Mouse (Mus musculus) heart, embryonic 15.5 days (tissue): ENCODE measurements around the gene Rfx1. TPM values are rescaled to one million over a fixed set of nuclear protein-coding genes. Genes with fewer than 3 reads are reported as not detected.

Experiments
- ATAC-seq: fragments of 200-750 bp; cut with Nextera tagmentation; replicated peaks from 2 replicates; pipeline ENCODE4 v1.8.0; 2017; ENCODE audit warnings: low read depth, moderate TSS enrichment; ENCODE audit not compliant: insufficient number of reproducible peaks, insufficient read depth, low FRiP score
- H3K27ac ChIP-seq: fragments of 300-500 bp; sonication (generic); 2 replicates; pipeline ENCODE4 v1.5.1; 2015; ENCODE audit warnings: mild to moderate bottlenecking, inconsistent platforms
- H3K27me3 ChIP-seq: fragments of 300-500 bp; sonication (generic); 2 replicates; pipeline ENCODE4 v1.6.1; 2015; ENCODE audit warnings: inconsistent platforms
- H3K36me3 ChIP-seq: fragments of 300-500 bp; sonication (generic); 2 replicates; pipeline ENCODE4 v1.6.1; 2015; ENCODE audit warnings: mild to moderate bottlenecking, inconsistent platforms
- H3K4me1 ChIP-seq: fragments of 300-500 bp; sonication (generic); replicated peaks from 2 replicates; pipeline ENCODE4 v1.6.1; 2015; ENCODE audit warnings: inconsistent platforms
- H3K4me2 ChIP-seq: fragments of 300-500 bp; sonication (generic); 2 replicates; pipeline ENCODE4 v1.6.1; 2015; ENCODE audit warnings: inconsistent platforms, mild to moderate bottlenecking, moderate library complexity
- H3K4me3 ChIP-seq: fragments of 300-500 bp; sonication (generic); 2 replicates; pipeline ENCODE4 v1.5.1; 2015; ENCODE audit warnings: mild to moderate bottlenecking, inconsistent platforms
- H3K9ac ChIP-seq: fragments of 300-500 bp; sonication (generic); 2 replicates; pipeline ENCODE4 v1.6.1; 2015; ENCODE audit warnings: mild to moderate bottlenecking, inconsistent platforms
- H3K9me3 ChIP-seq: fragments of 300-500 bp; sonication (generic); replicated peaks from 2 replicates; pipeline ENCODE4 v1.6.1; 2016; ENCODE audit warnings: inconsistent platforms
- WGBS: fragments of 180-500 bp; shearing (Covaris S2); methylation state at CpG from one replicate; pipeline ENCODE4 v1.1.7; 2015; ENCODE audit warnings: mixed read lengths; 5-methylcytosine and 5-hydroxymethylcytosine counted together
- polyA plus RNA-seq: library from polyadenylated mRNA; unstranded; fragments of >200 nt; fragmentation: Nextera tagmentation; extraction: Ambion mirVana; gene quantifications from 2 replicates; pipeline ENCODE4 v1.2.1, GENCODE M21; 2015

Gene Rfx1
- polyA plus RNA-seq, 1 experiment from 2014 or later = 4.5 TPM

DNA sequence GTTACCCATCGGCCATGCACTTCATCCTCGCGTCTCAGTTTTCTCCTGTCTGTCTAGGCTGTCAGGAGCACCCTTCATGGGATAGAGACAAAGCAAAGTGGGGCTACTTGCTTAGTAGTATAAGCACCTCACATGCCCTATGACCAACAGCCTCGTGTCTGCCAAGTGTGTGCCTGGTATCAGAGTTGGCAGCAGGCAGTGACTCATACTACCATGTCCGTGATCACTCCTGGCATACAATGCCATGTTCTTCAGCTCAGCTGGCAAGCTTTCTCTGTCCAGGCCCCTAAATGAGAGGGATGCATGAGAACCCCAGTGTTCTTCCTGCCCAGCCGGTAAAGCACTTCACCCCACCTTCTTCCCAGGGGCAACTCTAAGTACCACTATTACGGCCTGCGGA is 24.0 kb downstream of the Rfx1 start:
- Histone ChIP-seq H3K9ac (no peak overlapping the region), H3K27ac (no peak overlapping the region), H3K36me3 (peaks cover 45% of the 10 kb centered on the region), H3K4me1 (no peaks in the 10 kb centered on the region), H3K4me3 (no peak overlapping the region), H3K4me2 (no peak overlapping the region), H3K9me3 (no peaks in the 10 kb centered on the region), H3K27me3 (no peaks in the 10 kb centered on the region)
- ATAC-seq = no peak
- WGBS = 88% methylated on average over 8 of the region's 8 CpGs

DNA sequence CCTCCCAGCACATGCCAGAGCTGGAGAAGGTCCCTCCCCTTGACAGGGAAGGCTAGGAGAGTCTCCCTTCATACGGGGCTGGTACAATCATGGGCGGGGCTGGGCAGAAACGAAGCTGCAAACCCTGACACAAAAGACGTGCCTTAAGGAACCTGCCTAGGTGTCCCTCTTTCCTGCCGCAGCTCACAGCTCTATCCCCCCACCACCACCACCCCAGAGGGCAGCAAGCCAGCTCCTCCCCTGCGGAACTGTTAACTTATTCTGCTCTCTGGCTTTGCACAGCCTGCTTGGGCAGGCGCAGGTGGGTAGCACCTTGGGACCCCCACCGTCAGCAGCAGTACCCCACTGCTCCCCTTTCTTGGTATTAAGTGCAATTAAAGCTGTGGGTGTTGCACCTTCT is 29.4 kb downstream of the Rfx1 start:
- Histone ChIP-seq H3K4me3 (no peak overlapping the region), H3K4me2 (no peak overlapping the region), H3K27ac (no peak overlapping the region), H3K9ac (no peak overlapping the region), H3K9me3 (no peaks in the 10 kb centered on the region), H3K4me1 (no peaks in the 10 kb centered on the region), H3K36me3 (peaks cover 65% of the 10 kb centered on the region), H3K27me3 (no peaks in the 10 kb centered on the region)
- no peak for ATAC-seq
- WGBS = 70% methylated on average over 8 of the region's 8 CpGs

DNA sequence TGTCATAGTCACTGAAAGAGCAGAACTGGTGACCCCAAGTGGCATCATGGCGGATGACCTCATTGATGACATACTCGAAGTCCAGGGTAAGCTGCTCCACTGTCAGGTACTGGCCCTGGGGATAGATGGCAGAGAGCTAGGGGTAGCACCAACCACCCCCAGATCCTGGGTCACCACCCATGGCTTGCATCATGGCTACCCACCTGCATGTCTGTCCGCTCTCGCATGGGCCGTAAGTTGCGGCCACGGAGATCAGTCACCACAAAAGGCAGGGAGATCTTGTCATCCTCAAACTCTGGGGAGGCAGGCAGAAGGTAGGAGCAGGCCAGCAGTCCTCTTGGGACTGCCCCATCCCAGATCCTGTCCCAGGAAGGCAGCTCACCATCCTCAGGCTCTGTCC is 31.7 kb downstream of the Rfx1 start:
- Histone ChIP-seq H3K4me1 (peaks cover 13% of the 10 kb centered on the region), H3K27me3 (no peaks in the 10 kb centered on the region), H3K36me3 (peaks cover 60% of the 10 kb centered on the region), H3K4me2 (no peak overlapping the region), H3K4me3 (no peak overlapping the region), H3K9ac (no peak overlapping the region), H3K27ac (no peak overlapping the region), H3K9me3 (no peaks in the 10 kb centered on the region)
- WGBS = 87% methylated on average over 7 of the region's 7 CpGs
- ATAC-seq = no peak

DNA sequence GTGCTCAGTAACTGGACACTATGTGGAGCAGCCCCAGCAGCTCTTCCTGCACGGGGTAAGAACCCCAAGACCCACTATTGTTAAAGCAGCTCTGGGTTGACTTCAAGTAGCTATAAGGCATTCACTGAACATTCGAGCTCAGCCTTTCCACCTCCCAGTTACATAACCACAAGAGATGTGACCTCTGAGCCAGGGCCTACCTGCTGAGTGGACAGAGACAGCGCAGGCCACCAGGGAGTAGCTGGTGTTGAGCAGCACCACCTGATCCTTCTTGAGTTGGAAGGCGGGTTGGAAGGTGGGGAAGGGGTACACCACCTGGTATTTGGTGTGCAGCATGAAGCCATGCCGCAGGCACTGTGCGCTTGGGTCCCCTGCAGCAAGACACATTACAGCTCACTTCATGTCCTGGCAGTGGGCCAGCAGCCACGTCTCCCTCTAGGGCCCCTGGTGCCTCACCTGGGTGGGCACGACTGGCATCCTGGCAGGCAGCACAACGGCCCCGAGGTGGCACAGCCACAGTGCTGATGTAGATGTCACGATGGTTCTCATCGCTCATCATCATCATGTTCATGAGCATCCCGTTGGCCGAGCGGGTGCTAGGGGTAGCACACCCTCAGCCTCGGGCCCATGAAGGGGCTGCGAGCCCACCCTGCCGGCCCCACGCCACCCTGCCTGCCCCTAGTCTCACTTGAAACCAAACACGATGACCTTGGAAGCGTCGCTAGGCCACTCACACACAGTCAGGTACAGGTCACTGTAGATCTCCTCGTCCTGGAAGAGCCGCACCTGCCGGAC is 35.0 kb downstream of the Rfx1 start:
- Histone ChIP-seq H3K4me1 (peaks cover 24% of the 10 kb centered on the region), H3K9me3 (no peaks in the 10 kb centered on the region), H3K27ac (no peak overlapping the region), H3K27me3 (no peaks in the 10 kb centered on the region), H3K4me3 (no peak overlapping the region), H3K36me3 (peaks cover 34% of the 10 kb centered on the region), H3K4me2 (no peak overlapping the region), H3K9ac (no peak overlapping the region)
- WGBS = 90% methylated on average over 25 of the region's 25 CpGs
- ATAC-seq = no peak

DNA sequence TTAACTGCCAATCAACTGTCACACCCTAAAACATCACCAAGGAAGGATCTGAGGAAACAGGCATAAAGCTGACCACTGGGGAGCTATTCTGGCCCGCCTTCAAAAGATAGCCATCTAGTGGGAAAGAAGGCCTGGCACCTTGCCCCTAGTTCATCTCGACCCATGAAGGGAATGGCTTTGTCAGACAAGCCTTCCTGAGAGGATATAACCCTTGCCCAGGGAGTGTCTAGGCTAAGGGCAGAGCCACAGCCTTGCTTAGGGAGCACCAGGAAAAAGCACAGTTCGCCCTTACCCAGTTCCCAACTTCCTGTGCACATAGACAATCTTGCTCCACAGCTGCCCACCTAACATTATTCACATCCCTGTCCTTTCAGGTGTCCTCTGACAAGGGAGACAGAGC is 37.0 kb downstream of the Rfx1 start:
- Histone ChIP-seq H3K27me3 (no peaks in the 10 kb centered on the region), H3K4me2 (peak overlapping the region; percentile 83), H3K4me1 (peaks cover 24% of the 10 kb centered on the region), H3K4me3 (peak overlapping the region; percentile 86), H3K9ac (peak overlapping the region; percentile 86), H3K27ac (0 out of 2 replicates have a peak overlapping the region, but pooled peaks have one; percentile 90), H3K9me3 (no peaks in the 10 kb centered on the region; the same call in 1 of the 2 replicates), H3K36me3 (peaks cover 14% of the 10 kb centered on the region; the same call in 1 of the 2 replicates)
- ATAC-seq = no peak
- 42% methylated on average over 3 of the region's 3 CpGs for WGBS

DNA sequence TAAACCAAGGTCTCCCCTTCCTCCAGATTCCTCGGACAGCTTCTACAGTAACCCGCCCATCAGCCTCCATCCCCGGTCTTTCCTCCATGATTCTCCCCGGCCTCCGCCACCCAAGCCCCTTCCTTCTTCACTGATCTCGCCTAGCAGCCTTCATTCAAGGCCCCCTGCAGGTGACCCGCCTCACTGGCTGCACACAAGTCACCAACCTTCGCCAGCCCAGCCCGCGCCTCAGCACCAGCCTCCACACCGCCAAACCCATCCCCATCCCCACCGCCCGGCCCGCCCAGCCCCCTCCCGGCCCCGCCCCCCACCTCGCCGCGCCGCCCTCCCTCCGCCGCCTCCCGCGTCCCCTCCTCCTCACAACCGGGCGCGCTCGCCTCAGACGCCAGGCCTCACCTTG is 37.6 kb downstream of the Rfx1 start:
- no peaks in the 10 kb centered on the region for H3K27me3 ChIP-seq
- peak overlapping the region; percentile 83 for H3K4me2 ChIP-seq
- H3K27ac ChIP-seq = peak overlapping the region; percentile 90
- H3K9ac ChIP-seq = peak overlapping the region; percentile 86
- ATAC-seq = peak; percentile 60
- peak overlapping the region; percentile 86 for H3K4me3 ChIP-seq
- H3K36me3 ChIP-seq = peaks cover 11% of the 10 kb centered on the region; the same call in 1 of the 2 replicates
- H3K4me1 ChIP-seq = peaks cover 24% of the 10 kb centered on the region
- H3K9me3 ChIP-seq = no peaks in the 10 kb centered on the region; the same call in 1 of the 2 replicates
- under 1% methylated on average over 26 of the region's 29 CpGs for WGBS

DNA sequence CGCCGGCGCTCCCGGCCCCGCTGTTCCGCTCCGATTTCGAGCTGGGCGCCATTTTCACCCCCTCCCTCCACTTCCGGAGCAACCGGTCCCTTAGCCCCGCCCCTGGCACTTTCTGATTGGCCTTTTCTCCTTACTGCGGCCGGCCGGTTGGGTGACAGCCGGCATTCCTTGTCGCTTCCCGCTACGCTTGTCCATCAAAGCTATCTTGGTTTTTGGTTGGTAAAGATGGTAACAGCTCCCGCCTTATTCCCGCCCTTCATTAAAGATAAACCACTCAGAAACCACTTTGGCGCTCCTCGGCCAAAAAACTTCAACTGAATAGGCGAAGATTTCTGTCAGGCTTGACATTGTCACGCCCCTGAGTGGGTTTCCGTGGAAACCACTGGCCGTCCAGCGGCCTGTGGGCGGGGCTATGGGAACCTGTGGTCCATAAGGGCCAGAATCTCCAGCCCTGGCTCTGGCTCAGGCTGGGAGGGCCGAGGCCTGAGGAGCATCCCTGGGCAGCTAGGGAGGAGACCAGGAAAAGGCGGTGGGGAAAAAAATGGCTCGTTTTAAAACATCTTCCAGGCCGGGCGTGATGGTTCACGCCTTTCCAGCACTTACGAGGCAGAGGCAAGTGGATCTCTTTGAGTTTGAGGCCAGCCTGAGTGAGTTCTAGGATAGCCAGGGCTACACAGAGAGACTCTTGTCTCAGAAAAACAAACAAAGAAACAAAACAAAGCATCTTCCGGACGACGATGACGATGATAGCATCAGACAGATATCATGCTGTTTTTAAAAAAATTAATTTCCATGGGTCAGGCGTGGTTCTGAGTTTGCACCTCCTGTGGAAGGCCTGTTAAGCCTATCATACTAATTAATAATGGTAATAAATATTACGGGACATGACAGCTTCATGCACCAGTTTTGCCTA is 38.3 kb downstream of the Rfx1 start, which contains the start of gene Dcaf15:
Dcaf15 (minus strand) TSS at position 72 of the 913 bp plus-strand sequence.
- 8% methylated on average over 42 of the region's 42 CpGs for WGBS
- peak within 1 kb of the TSS; percentile 90 for H3K27ac ChIP-seq

DNA sequence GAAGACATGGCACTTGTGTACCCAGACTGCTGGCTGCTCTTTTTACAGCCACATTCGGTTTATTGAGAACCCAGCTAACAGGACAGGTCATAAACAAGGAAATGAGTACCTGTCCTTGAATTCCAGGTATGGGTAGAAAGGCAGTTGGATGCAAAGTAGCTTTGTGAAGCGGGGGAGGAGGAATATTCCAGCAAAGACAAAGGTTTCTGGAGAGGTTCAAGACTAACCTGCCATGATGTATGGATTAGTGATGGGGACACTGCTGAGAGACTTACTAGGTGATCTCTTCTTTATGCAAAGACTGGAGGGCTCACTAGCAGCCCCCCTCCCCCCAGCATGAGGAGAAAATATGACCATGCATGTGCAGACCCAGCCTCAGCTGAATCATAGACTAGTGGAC is 39.0 kb downstream of the Rfx1 start:
- H3K9ac ChIP-seq = no peak overlapping the region
- no peak overlapping the region for H3K27ac ChIP-seq
- H3K4me3 ChIP-seq = no peak overlapping the region
- H3K27me3 ChIP-seq = no peaks in the 10 kb centered on the region
- 79% methylated on average over 2 of the region's 2 CpGs for WGBS
- H3K9me3 ChIP-seq = no peaks in the 10 kb centered on the region; the same call in 1 of the 2 replicates
- no peak for ATAC-seq
- H3K4me1 ChIP-seq = peaks cover 24% of the 10 kb centered on the region
- H3K36me3 ChIP-seq = peaks cover 11% of the 10 kb centered on the region; the same call in 1 of the 2 replicates
- no peak overlapping the region for H3K4me2 ChIP-seq

More for the DNA sequence above, 38.3 kb downstream of the Rfx1 start, which contains the start of gene Dcaf15:
- H3K27me3 ChIP-seq = no peaks in the 10 kb centered on the region
- peak within 1 kb of the TSS; percentile 83 for H3K4me2 ChIP-seq
- peaks cover 11% of the 10 kb centered on the region; the same call in 1 of the 2 replicates for H3K36me3 ChIP-seq
- H3K4me1 ChIP-seq = peaks cover 24% of the 10 kb centered on the region
- peak; percentile 95 for ATAC-seq
- peak within 1 kb of the TSS; percentile 86 for H3K4me3 ChIP-seq
- H3K9me3 ChIP-seq = no peaks in the 10 kb centered on the region; the same call in 1 of the 2 replicates
- H3K9ac ChIP-seq = peak within 1 kb of the TSS; percentile 86

DNA sequence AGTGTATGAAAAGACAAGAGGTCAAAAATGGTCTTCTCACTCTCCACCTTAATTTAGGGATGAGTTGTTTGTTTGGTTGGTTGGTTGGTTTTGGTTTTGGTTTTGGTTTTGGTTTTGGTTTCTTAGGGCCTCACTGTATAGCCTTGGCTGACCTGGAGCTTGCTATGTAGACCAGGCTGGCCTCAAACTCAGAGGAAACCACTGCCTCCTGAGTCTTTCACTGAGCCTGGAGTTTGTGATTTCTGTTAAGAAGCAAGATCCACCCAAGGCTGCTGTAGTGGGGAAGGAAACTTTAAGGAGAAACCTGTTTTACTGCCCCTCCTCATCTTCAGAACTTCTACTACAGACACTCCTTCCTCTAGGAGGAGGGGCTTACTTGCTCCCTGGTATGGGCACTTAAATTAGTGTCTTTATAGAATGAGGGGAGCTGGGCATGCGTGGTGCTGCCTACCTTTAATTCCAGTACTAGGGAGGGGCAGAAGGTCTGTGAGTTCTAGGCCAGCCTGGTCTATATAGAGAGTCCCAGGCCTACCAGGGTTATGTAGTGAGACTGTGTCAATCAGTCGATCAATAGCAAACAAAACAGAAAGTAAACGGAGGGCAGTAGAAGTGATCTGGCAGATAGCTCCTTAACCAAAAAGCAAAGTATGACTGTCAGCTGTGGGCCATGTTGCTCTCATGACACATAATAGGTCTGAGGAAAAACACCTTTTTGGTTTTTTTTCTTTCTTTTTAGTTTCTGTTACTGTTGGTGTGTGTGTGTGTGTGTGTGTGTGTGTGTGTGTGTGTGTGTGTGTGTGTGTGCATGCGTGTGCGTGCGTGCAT is 39.8 kb downstream of the Rfx1 start:
- Histone ChIP-seq H3K4me2 (no peak overlapping the region), H3K36me3 (peaks cover 8% of the 10 kb centered on the region; the same call in 1 of the 2 replicates), H3K27me3 (no peaks in the 10 kb centered on the region), H3K27ac (no peak overlapping the region), H3K4me1 (peaks cover 24% of the 10 kb centered on the region), H3K9ac (no peak overlapping the region), H3K4me3 (no peak overlapping the region), H3K9me3 (no peaks in the 10 kb centered on the region; the same call in 1 of the 2 replicates)
- no peak for ATAC-seq
- 88% methylated on average over 6 of the region's 6 CpGs for WGBS

DNA sequence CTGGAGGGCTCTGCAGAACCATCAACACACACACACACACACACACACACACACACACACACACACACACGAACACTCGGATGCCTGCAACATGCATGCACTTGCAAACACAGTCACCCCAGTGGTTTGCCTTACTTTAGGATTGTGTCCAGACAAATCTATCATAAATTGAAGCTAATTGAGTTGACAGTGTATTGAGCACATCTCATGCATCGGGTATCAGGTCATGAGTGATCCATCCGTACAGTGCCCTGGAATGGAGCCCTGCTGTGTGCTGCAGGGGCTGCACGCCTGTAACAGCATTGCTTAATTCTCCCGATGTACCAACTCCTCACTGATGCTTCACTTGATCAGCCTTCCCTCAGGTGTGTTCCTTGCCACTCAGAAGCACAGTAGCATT is 49.0 kb downstream of the Rfx1 start:
- Histone ChIP-seq H3K4me2 (no peak overlapping the region), H3K9me3 (no peaks in the 10 kb centered on the region), H3K36me3 (no peaks in the 10 kb centered on the region), H3K4me1 (no peaks in the 10 kb centered on the region), H3K27me3 (no peaks in the 10 kb centered on the region), H3K9ac (no peak overlapping the region), H3K4me3 (no peak overlapping the region), H3K27ac (no peak overlapping the region)
- ATAC-seq = no peak
- WGBS = 82% methylated on average over 6 of the region's 6 CpGs
